Mouse (Mus musculus): Measurements from ENCODE around the gene Plpp1. TPM values are rescaled to one million over a fixed set of nuclear protein-coding genes. Genes with fewer than 3 reads are reported as not detected.

Plpp1 gene
- polyA plus RNA-seq, 1 experiment from 2014 or later = 34.4 TPM

- no peak for ATAC-seq (ENCODE audit: insufficient number of reproducible peaks, insufficient read depth, low FRiP score, low TSS enrichment)
These were observed 40.1 kb upstream of the Plpp1 start for GRCm38 (mm10) chr13:112760538-112760881.

GRCm38 (mm10) chr13:112761787-112762186, 38.8 kb upstream of the Plpp1 start:
- 26% methylated on average over 1 of the region's 1 CpGs for WGBS
- no peak overlapping the region for H3K4me2 ChIP-seq (replicated peaks)
- no peak overlapping the region for H3K9ac ChIP-seq
- H3K27me3 ChIP-seq = no peaks in the 10 kb centered on the region
- no peaks in the 10 kb centered on the region for H3K36me3 ChIP-seq
- no peak overlapping the region for H3K4me3 ChIP-seq
- no peak overlapping the region for H3K27ac ChIP-seq
- no peak for ATAC-seq (ENCODE audit: insufficient number of reproducible peaks, insufficient read depth, low FRiP score, low TSS enrichment)
- peaks cover 7% of the 10 kb centered on the region; the same call in 1 of the 2 replicates for H3K9me3 ChIP-seq
- H3K4me1 ChIP-seq = peaks cover 13% of the 10 kb centered on the region; the same call in 1 of the 2 replicates

More at GRCm38 (mm10) chr13:112760538-112760881, 40.1 kb upstream of the Plpp1 start:
- Histone ChIP-seq H3K9me3 (no peaks in the 10 kb centered on the region), H3K4me3 (no peak overlapping the region), H3K27me3 (no peaks in the 10 kb centered on the region), H3K4me2 (replicated peaks) (no peak overlapping the region), H3K27ac (no peak overlapping the region), H3K9ac (no peak overlapping the region), H3K4me1 (peaks cover 18% of the 10 kb centered on the region; the same call in 1 of the 2 replicates), H3K36me3 (no peaks in the 10 kb centered on the region)
- 17% methylated on average over 1 of the region's 1 CpGs for WGBS

DNA sequence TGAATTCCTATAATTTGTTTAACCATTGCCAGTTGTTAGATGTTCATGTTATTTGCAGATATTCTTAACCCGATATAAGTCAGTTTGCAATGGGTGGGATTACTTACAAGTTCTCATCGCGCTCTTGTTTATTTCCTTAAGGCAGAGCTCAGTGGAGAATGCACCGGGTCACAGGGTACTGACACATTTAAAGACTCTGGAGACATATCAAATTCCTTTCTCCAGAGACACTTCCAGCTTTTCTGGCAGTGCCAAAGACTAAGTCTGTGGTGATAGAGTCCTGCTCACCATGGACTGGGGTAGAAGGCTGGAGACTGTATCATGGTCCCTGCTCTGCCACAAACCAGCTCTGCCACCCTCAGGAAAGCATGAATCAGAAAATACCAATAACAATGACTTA, 38.0 kb upstream of the Plpp1 start:
- peak overlapping the region; percentile 31; the same call in 1 of the 2 replicates for H3K27ac ChIP-seq
- H3K36me3 ChIP-seq = no peaks in the 10 kb centered on the region
- H3K9ac ChIP-seq = no peak overlapping the region
- H3K4me3 ChIP-seq = no peak overlapping the region
- no peak overlapping the region for H3K4me2 ChIP-seq (replicated peaks)
- peaks cover 14% of the 10 kb centered on the region for H3K9me3 ChIP-seq
- no peaks in the 10 kb centered on the region for H3K27me3 ChIP-seq
- ATAC-seq (ENCODE audit: insufficient number of reproducible peaks, insufficient read depth, low FRiP score, low TSS enrichment) = no peak
- H3K4me1 ChIP-seq = peaks cover 13% of the 10 kb centered on the region; the same call in 1 of the 2 replicates
- 31% methylated on average over 4 of the region's 4 CpGs for WGBS

- Histone ChIP-seq H3K4me2 (replicated peaks) (no peak overlapping the region), H3K4me3 (no peak overlapping the region), H3K36me3 (no peaks in the 10 kb centered on the region), H3K9ac (no peak overlapping the region), H3K9me3 (peaks cover 16% of the 10 kb centered on the region), H3K4me1 (peaks cover 13% of the 10 kb centered on the region; the same call in 1 of the 2 replicates), H3K27me3 (no peaks in the 10 kb centered on the region), H3K27ac (no peak overlapping the region)
- 73% methylated on average over 10 of the region's 10 CpGs for WGBS
- no peak for ATAC-seq (ENCODE audit: insufficient number of reproducible peaks, insufficient read depth, low FRiP score, low TSS enrichment)
These were observed 37.0 kb upstream of the Plpp1 start for GRCm38 (mm10) chr13:112763531-112764091.

- Histone ChIP-seq H3K4me1 (peaks cover 9% of the 10 kb centered on the region; the same call in 1 of the 2 replicates), H3K4me3 (no peak overlapping the region), H3K9ac (no peak overlapping the region), H3K36me3 (no peaks in the 10 kb centered on the region), H3K9me3 (peaks cover 16% of the 10 kb centered on the region), H3K27ac (no peak overlapping the region), H3K27me3 (no peaks in the 10 kb centered on the region), H3K4me2 (replicated peaks) (no peak overlapping the region)
- WGBS = 81% methylated on average over 5 of the region's 5 CpGs
- no peak for ATAC-seq (ENCODE audit: insufficient number of reproducible peaks, insufficient read depth, low FRiP score, low TSS enrichment)
These were observed 36.0 kb upstream of the Plpp1 start for GRCm38 (mm10) chr13:112764556-112764955.

GRCm38 (mm10) chr13:112765654-112766053, 34.9 kb upstream of the Plpp1 start:
- no peaks in the 10 kb centered on the region for H3K27me3 ChIP-seq
- H3K36me3 ChIP-seq = no peaks in the 10 kb centered on the region
- H3K4me2 ChIP-seq (replicated peaks) = no peak overlapping the region
- H3K9ac ChIP-seq = no peak overlapping the region
- WGBS = 85% methylated on average over 3 of the region's 3 CpGs
- H3K9me3 ChIP-seq = peaks cover 16% of the 10 kb centered on the region
- no peak overlapping the region for H3K27ac ChIP-seq
- ATAC-seq (ENCODE audit: insufficient number of reproducible peaks, insufficient read depth, low FRiP score, low TSS enrichment) = no peak
- H3K4me3 ChIP-seq = no peak overlapping the region
- H3K4me1 ChIP-seq = peaks cover 7% of the 10 kb centered on the region; the same call in 1 of the 2 replicates

DNA sequence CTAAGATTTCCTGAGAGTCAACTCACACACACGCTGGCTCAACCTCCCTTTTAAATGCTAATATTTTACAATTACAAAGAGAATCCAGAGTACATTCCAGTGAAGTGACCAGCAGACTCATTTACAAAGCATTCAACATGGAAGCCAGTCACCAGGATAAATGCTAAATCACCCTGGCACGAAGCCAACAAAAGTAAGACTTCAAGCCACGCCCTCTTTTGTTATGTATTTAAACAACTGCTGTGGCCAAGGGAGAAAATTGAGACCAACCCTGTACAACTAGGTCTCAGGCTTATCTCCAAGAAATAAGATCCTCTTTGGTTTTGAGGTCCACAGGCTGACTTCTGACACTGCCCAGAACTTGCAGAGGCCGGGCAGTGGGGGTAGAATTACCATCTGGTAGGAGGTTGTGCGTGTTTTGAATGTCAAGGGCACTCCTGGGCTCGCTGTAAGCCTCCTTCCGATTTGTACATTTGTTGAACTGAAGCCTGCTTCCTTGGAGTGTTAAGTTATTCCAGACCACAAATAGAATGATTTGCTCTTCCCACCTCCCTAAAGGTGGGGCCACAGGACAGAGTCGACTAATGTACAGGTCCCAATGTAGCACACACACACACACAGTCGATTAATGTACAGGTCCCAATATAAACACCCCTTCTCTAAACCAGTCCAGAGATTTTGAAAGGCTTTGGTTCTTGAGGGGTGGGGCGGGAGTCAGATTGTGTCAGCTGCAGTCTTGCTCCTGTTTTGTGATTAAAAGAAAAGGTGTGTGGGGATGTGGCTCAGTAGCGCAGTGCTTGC, 29.9 kb upstream of the Plpp1 start:
- ATAC-seq (ENCODE audit: insufficient number of reproducible peaks, insufficient read depth, low FRiP score, low TSS enrichment) = peak; percentile 67
- no peaks in the 10 kb centered on the region for H3K27me3 ChIP-seq
- H3K4me3 ChIP-seq = no peak overlapping the region
- H3K36me3 ChIP-seq = no peaks in the 10 kb centered on the region
- H3K4me1 ChIP-seq = peaks cover 9% of the 10 kb centered on the region; the same call in 1 of the 2 replicates
- H3K9me3 ChIP-seq = peaks cover 16% of the 10 kb centered on the region
- peak overlapping the region; percentile 73; the same call in 1 of the 2 replicates for H3K27ac ChIP-seq
- H3K9ac ChIP-seq = no peak overlapping the region
- H3K4me2 ChIP-seq (replicated peaks) = 0 out of 2 replicates have a peak overlapping the region, but pooled peaks have one; percentile 17
- WGBS = 27% methylated on average over 11 of the region's 11 CpGs

- WGBS = 40% methylated on average over 15 of the region's 15 CpGs
- Histone ChIP-seq H3K27ac (peak overlapping the region; percentile 73; the same call in 1 of the 2 replicates), H3K4me3 (no peak overlapping the region), H3K4me1 (peaks cover 9% of the 10 kb centered on the region; the same call in 1 of the 2 replicates), H3K9me3 (peaks cover 10% of the 10 kb centered on the region), H3K9ac (no peak overlapping the region), H3K27me3 (no peaks in the 10 kb centered on the region), H3K4me2 (replicated peaks) (0 out of 2 replicates have a peak overlapping the region, but pooled peaks have one; percentile 17), H3K36me3 (no peaks in the 10 kb centered on the region)
- no peak for ATAC-seq (ENCODE audit: insufficient number of reproducible peaks, insufficient read depth, low FRiP score, low TSS enrichment)
These were observed 29.0 kb upstream of the Plpp1 start for GRCm38 (mm10) chr13:112771447-112772208.

GRCm38 (mm10) chr13:112772252-112772651, 28.3 kb upstream of the Plpp1 start:
- Histone ChIP-seq H3K9me3 (peaks cover 5% of the 10 kb centered on the region), H3K4me1 (peaks cover 9% of the 10 kb centered on the region; the same call in 1 of the 2 replicates), H3K9ac (no peak overlapping the region), H3K4me2 (replicated peaks) (no peak overlapping the region), H3K4me3 (no peak overlapping the region), H3K27me3 (no peaks in the 10 kb centered on the region), H3K27ac (no peak overlapping the region), H3K36me3 (no peaks in the 10 kb centered on the region)
- WGBS = 66% methylated on average over 11 of the region's 11 CpGs
- ATAC-seq (ENCODE audit: insufficient number of reproducible peaks, insufficient read depth, low FRiP score, low TSS enrichment) = no peak

DNA sequence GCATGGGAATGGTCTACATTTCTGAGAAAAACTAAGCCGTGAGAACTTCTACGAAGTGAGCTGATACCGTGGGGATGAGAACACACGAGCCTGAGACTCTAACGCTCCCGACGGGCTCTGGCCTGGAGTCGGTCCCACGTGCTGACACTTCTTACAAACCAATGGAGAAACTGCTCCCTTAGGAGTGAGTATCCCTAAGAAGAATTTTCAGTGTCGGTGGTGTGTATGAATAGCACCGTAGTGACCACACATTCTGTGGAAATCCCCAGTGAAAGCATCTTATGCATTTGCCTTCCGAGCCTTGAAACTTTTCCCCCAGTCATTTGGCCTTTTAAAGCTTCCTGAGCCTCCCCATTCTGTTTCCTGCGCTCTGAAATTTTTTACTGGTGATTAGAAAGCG, 27.7 kb upstream of the Plpp1 start:
- peaks cover 9% of the 10 kb centered on the region; the same call in 1 of the 2 replicates for H3K4me1 ChIP-seq
- no peaks in the 10 kb centered on the region for H3K27me3 ChIP-seq
- ATAC-seq (ENCODE audit: insufficient number of reproducible peaks, insufficient read depth, low FRiP score, low TSS enrichment) = no peak
- no peak overlapping the region for H3K9ac ChIP-seq
- H3K27ac ChIP-seq = no peak overlapping the region
- no peaks in the 10 kb centered on the region for H3K36me3 ChIP-seq
- H3K4me3 ChIP-seq = no peak overlapping the region
- 81% methylated on average over 14 of the region's 14 CpGs for WGBS
- H3K9me3 ChIP-seq = no peaks in the 10 kb centered on the region; the same call in 1 of the 2 replicates
- H3K4me2 ChIP-seq (replicated peaks) = no peak overlapping the region

DNA sequence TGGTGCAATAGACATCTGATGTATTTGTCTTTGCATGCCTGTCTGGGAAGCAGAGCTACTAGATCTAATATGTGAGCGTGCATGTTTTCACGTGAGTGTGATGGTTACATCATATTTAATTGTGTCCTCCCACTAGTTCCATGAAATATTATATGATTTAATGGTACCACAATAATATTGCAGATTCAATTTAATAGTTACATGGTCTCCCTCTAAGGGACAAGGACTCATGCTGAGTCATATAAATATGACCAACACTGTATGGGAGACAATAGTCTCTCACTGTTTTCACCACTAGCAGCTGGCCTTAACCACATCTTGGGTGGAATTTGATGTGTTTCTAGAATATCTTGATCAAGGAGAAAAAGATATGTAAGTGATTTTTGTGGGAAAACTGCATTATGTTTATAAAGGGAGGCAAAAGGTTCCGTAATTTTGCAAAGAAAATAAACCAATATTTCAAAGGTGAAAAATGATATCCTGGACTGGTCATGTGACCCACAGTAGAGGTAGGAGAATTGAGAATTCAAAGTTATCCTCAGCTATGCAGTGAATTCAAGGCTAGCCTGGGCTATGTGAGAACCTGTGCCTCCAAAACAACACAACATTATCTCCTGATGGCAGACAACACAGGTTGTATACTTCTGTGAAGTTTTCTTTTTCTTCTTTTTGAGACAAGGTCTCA, 26.5 kb upstream of the Plpp1 start:
- peaks cover 9% of the 10 kb centered on the region; the same call in 1 of the 2 replicates for H3K4me1 ChIP-seq
- 84% methylated on average over 3 of the region's 3 CpGs for WGBS

More for the DNA sequence above, 26.5 kb upstream of the Plpp1 start:
- H3K9ac ChIP-seq = no peak overlapping the region
- no peaks in the 10 kb centered on the region for H3K9me3 ChIP-seq
- H3K36me3 ChIP-seq = no peaks in the 10 kb centered on the region
- H3K4me2 ChIP-seq (replicated peaks) = no peak overlapping the region
- H3K4me3 ChIP-seq = no peak overlapping the region
- no peak overlapping the region for H3K27ac ChIP-seq
- no peaks in the 10 kb centered on the region for H3K27me3 ChIP-seq
- ATAC-seq (ENCODE audit: insufficient number of reproducible peaks, insufficient read depth, low FRiP score, low TSS enrichment) = no peak
